Mouse (Mus musculus) bone marrow macrophage, adult 2 months (primary cell): ENCODE results near the gene Gm12258. TPM values are rescaled to one million over a fixed set of nuclear protein-coding genes. Genes with fewer than 3 reads are reported as not detected.

ENCODE experiments used
- H3K27ac ChIP-seq: 2 replicates; pipeline ENCODE4 v1.5.1; 2012; ENCODE audit warnings: low read depth, low read length; ENCODE audit not compliant: insufficient read depth
- H3K4me1 ChIP-seq: 2 replicates; pipeline ENCODE4 v1.6.1; 2012; ENCODE audit warnings: low read length; ENCODE audit not compliant: control insufficient read depth, insufficient read depth
- H3K4me3 ChIP-seq: 2 replicates; pipeline ENCODE4 v1.5.1; 2012; ENCODE audit warnings: mild to moderate bottlenecking, low read length, moderate library complexity; ENCODE audit not compliant: insufficient read depth
- CTCF ChIP-seq: IDR thresholded peaks from 2 replicates; pipeline ENCODE4 v1.5.1; 2012; ENCODE audit warnings: low read depth, mild to moderate bottlenecking, low read length, moderate library complexity
- POLR2A ChIP-seq: IDR thresholded peaks from 2 replicates; pipeline ENCODE4 v1.6.1; 2012; ENCODE audit warnings: mild to moderate bottlenecking, low read depth, low read length, borderline replicate concordance
- polyA plus RNA-seq: library from polyadenylated mRNA; stranded (reverse); fragments of >200 nt; gene quantifications from 2 replicates; pipeline ENCODE4 v1.2.4, GENCODE M21; 2012; ENCODE audit not compliant: missing spikeins, insufficient read depth, insufficient read length

Gene Gm12258
- polyA plus RNA-seq, 1 experiment = 5.3 TPM

- peak overlapping the region; percentile 96 for H3K4me3 ChIP-seq
- H3K27ac ChIP-seq = no peak overlapping the region
- TF ChIP-seq CTCF (no peak), POLR2A (no peak)
These were observed 678 bp downstream of the Gm12258 start for GRCm38 (mm10) chr11:58847636-58848035.

GRCm38 (mm10) chr11:58849731-58850130 lies 2.8 kb downstream of the Gm12258 start:
- Histone ChIP-seq H3K4me3 (no peak overlapping the region), H3K4me1 (no peaks in the 10 kb centered on the region; the same call in 1 of the 2 replicates), H3K27ac (no peak overlapping the region)
- no peak for TF ChIP-seq POLR2A
- TF ChIP-seq CTCF = no peak

More at GRCm38 (mm10) chr11:58847636-58848035, 678 bp downstream of the Gm12258 start:
- no peaks in the 10 kb centered on the region; the same call in 1 of the 2 replicates for H3K4me1 ChIP-seq

- no peak for TF ChIP-seq CTCF
- TF ChIP-seq POLR2A = no peak
These were observed 13.8 kb downstream of the Gm12258 start for GRCm38 (mm10) chr11:58860744-58861143.

GRCm38 (mm10) chr11:58867039-58867953 lies 20.3 kb downstream of the Gm12258 start, which contains the start of gene 2810021J22Rik:
Gene 2810021J22Rik (plus strand): TSS chr11:58867216.
- TF ChIP-seq POLR2A (no peak), CTCF (no peak)
- H3K4me1 ChIP-seq = peaks cover 7% of the 10 kb centered on the region
- peak within 1 kb of the TSS; percentile 3; the same call in 1 of the 2 replicates for H3K27ac ChIP-seq

More at GRCm38 (mm10) chr11:58860744-58861143, 13.8 kb downstream of the Gm12258 start:
- Histone ChIP-seq H3K4me3 (no peak overlapping the region), H3K4me1 (no peaks in the 10 kb centered on the region), H3K27ac (no peak overlapping the region)

GRCm38 (mm10) chr11:58867954-58868330 lies 21.0 kb downstream of the Gm12258 start:
- peak overlapping the region; percentile 89 for H3K4me3 ChIP-seq
- TF ChIP-seq CTCF (no peak), POLR2A (no peak)
- no peak overlapping the region for H3K27ac ChIP-seq
- peaks cover 7% of the 10 kb centered on the region for H3K4me1 ChIP-seq

More at GRCm38 (mm10) chr11:58867039-58867953, 20.3 kb downstream of the Gm12258 start, which contains the start of gene 2810021J22Rik:
- H3K4me3 ChIP-seq = peak within 1 kb of the TSS; percentile 89

GRCm38 (mm10) chr11:58870961-58871360 lies 24.0 kb downstream of the Gm12258 start:
- Histone ChIP-seq H3K4me1 (peaks cover 7% of the 10 kb centered on the region), H3K4me3 (no peak overlapping the region), H3K27ac (no peak overlapping the region)
- TF ChIP-seq CTCF (no peak), POLR2A (no peak)

GRCm38 (mm10) chr11:58883756-58884155 lies 36.8 kb downstream of the Gm12258 start:
- Histone ChIP-seq H3K27ac (no peak overlapping the region), H3K4me1 (no peaks in the 10 kb centered on the region), H3K4me3 (no peak overlapping the region)
- TF ChIP-seq POLR2A = no peak

- TF ChIP-seq POLR2A (no peak), CTCF (no peak)
- no peak overlapping the region for H3K4me3 ChIP-seq
- H3K4me1 ChIP-seq = no peaks in the 10 kb centered on the region
- H3K27ac ChIP-seq = no peak overlapping the region
These were observed 43.6 kb downstream of the Gm12258 start for GRCm38 (mm10) chr11:58890511-58890910.

GRCm38 (mm10) chr11:58894456-58894855 lies 47.5 kb downstream of the Gm12258 start:
- TF ChIP-seq CTCF = no peak
- TF ChIP-seq POLR2A = no peak
- Histone ChIP-seq H3K27ac (no peak overlapping the region), H3K4me3 (no peak overlapping the region), H3K4me1 (no peaks in the 10 kb centered on the region)

- no peak for TF ChIP-seq POLR2A
- TF ChIP-seq CTCF = no peak
- Histone ChIP-seq H3K27ac (no peak overlapping the region), H3K4me3 (no peak overlapping the region), H3K4me1 (no peaks in the 10 kb centered on the region)
These were observed 50.5 kb downstream of the Gm12258 start for GRCm38 (mm10) chr11:58897485-58897884.
